Mouse (Mus musculus) midbrain, embryonic 15.5 days (tissue): ENCODE results near the gene Mta2. TPM values are rescaled to one million over a fixed set of nuclear protein-coding genes. Genes with fewer than 3 reads are reported as not detected.
A peak's percentile ranks its signal among the peaks of the same experiment; 100 is the strongest.

Experiments used
- ATAC-seq: fragments of 200-750 bp; cut with Nextera tagmentation; replicated peaks from 2 replicates; pipeline ENCODE4 v1.8.0; 2017; ENCODE audit warnings: moderate TSS enrichment
- H3K27ac ChIP-seq: fragments of 300-500 bp; sonication (generic); 2 replicates; pipeline ENCODE4 v1.5.1; 2015; ENCODE audit warnings: mild to moderate bottlenecking, inconsistent platforms
- H3K27me3 ChIP-seq: fragments of 300-500 bp; sonication (generic); replicated peaks from 2 replicates; pipeline ENCODE4 v1.6.1; 2015; ENCODE audit warnings: inconsistent platforms
- H3K36me3 ChIP-seq: fragments of 300-500 bp; sonication (generic); replicated peaks from 2 replicates; pipeline ENCODE4 v1.6.1; 2015; ENCODE audit warnings: inconsistent platforms
- H3K4me1 ChIP-seq: fragments of 300-500 bp; sonication (generic); 2 replicates; pipeline ENCODE4 v1.6.1; 2015; ENCODE audit warnings: inconsistent platforms
- H3K4me2 ChIP-seq: fragments of 300-500 bp; sonication (generic); 2 replicates; pipeline ENCODE4 v1.6.1; 2015; ENCODE audit warnings: inconsistent platforms, mild to moderate bottlenecking, moderate library complexity
- H3K4me3 ChIP-seq: fragments of 300-500 bp; sonication (generic); 2 replicates; pipeline ENCODE4 v1.5.1; 2015; ENCODE audit warnings: mild to moderate bottlenecking, inconsistent platforms
- H3K9ac ChIP-seq: fragments of 300-500 bp; sonication (generic); 2 replicates; pipeline ENCODE4 v1.6.1; 2015; ENCODE audit warnings: mild to moderate bottlenecking, inconsistent platforms
- H3K9me3 ChIP-seq: fragments of 300-500 bp; sonication (generic); 2 replicates; pipeline ENCODE4 v1.6.1; 2016; ENCODE audit warnings: inconsistent platforms
- WGBS: fragments of 180-500 bp; shearing (Covaris S2); methylation state at CpG from one replicate; pipeline ENCODE4 v1.1.7; 2015; ENCODE audit warnings: mixed read lengths; 5-methylcytosine and 5-hydroxymethylcytosine counted together
- polyA plus RNA-seq: library from polyadenylated mRNA; unstranded; fragments of >200 nt; fragmentation: Nextera tagmentation; extraction: Ambion mirVana; gene quantifications from 2 replicates; pipeline ENCODE4 v1.2.1, GENCODE M21; 2015

Mta2 gene
- polyA plus RNA-seq, 1 experiment from 2014 or later, result 121 TPM

DNA sequence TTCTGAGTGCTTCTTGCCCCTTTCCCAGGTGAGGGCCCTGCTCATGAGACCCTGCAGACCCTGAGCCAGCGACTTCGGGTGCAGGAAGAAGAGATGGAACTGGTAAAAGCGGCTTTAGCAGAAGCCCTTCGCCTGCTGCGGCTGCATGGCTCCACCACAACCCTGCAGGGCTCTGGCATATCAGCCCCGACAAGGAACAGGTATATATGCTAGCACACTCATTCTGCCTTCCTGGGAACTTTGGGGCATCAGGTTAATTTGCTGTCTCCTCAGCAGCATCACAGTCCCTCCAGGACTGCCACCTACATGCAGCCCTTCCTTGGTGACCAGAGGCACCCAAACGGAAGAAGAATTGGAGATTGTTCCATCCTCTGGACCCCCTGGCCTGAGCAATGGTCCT is 10.9 kb upstream of the Mta2 start:
- H3K36me3 ChIP-seq, result peaks cover 7% of the 10 kb centered on the region; the same call in 1 of the 2 replicates
- no peak overlapping the region for H3K9ac ChIP-seq
- no peak overlapping the region for H3K4me3 ChIP-seq
- WGBS, result 82% methylated on average over 7 of the region's 7 CpGs
- H3K4me1 ChIP-seq, result peaks cover 18% of the 10 kb centered on the region
- H3K27ac ChIP-seq, result no peak overlapping the region
- H3K27me3 ChIP-seq, result no peaks in the 10 kb centered on the region
- H3K9me3 ChIP-seq, result no peaks in the 10 kb centered on the region
- no peak for ATAC-seq
- no peak overlapping the region for H3K4me2 ChIP-seq

DNA sequence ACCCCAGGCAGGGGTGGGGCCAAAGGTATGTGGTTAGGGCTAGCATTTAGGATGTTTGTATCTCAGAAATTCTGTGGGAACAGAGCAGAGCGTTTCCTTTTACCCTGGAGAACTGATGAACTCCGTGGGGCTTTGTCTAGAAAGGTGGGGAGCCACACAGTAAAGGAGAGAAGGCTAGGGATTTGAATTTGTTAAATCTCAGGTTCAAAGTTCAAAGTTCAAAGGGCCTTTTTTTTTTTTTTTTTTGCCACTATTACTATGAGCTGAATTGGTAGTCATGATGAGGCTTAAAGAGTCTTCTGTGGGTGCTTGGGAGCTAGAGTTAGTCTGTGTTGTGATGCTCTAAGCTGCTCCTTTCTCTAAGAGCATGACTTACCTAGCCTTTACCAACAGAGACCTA is 4.9 kb upstream of the Mta2 start:
- Histone ChIP-seq H3K9ac (no peak overlapping the region), H3K36me3 (no peaks in the 10 kb centered on the region), H3K4me1 (peaks cover 11% of the 10 kb centered on the region; the same call in 1 of the 2 replicates), H3K27me3 (no peaks in the 10 kb centered on the region), H3K4me2 (no peak overlapping the region), H3K4me3 (no peak overlapping the region), H3K27ac (no peak overlapping the region), H3K9me3 (no peaks in the 10 kb centered on the region)
- WGBS, result 88% methylated on average over 2 of the region's 2 CpGs
- ATAC-seq, result no peak

DNA sequence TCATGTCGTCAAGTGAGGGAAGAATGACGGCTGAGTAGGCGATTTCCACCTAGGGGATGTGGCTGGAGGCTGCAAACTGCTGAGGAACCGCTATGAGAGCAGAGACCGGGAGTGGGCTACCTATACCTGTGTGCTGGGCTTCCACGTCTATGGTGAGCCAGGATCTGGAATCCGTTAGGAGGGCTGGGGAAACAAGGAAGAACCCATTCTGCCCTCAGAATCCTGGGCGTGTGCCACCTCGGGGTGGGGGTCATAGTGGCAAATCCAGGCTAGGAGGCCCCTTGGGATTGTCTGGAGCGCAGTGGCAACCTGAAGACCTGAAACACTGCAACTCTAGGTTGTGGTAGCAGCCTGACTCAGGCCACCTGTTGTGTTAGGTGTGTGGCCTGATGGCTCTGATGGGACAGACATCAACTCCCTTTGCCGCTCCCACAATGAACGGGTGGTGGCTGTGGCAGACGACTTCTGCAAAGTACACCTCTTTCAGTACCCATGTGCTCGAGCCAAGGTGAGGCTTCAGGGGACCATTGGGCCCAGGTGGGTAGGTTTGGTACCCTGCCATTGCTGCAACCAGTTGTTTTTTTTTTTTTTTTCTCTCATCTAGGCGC is 1.0 kb upstream of the Mta2 start:
- Histone ChIP-seq H3K9ac (peak overlapping the region; percentile 42; the same call in 1 of the 2 replicates), H3K9me3 (no peaks in the 10 kb centered on the region), H3K36me3 (peaks cover 10% of the 10 kb centered on the region; the same call in 1 of the 2 replicates), H3K4me2 (peak overlapping the region; percentile 55), H3K4me3 (peak overlapping the region; percentile 99; the same call in 1 of the 2 replicates), H3K4me1 (peaks cover 39% of the 10 kb centered on the region), H3K27me3 (no peaks in the 10 kb centered on the region), H3K27ac (no peak overlapping the region)
- 84% methylated on average over 15 of the region's 15 CpGs for WGBS
- no peak for ATAC-seq

DNA sequence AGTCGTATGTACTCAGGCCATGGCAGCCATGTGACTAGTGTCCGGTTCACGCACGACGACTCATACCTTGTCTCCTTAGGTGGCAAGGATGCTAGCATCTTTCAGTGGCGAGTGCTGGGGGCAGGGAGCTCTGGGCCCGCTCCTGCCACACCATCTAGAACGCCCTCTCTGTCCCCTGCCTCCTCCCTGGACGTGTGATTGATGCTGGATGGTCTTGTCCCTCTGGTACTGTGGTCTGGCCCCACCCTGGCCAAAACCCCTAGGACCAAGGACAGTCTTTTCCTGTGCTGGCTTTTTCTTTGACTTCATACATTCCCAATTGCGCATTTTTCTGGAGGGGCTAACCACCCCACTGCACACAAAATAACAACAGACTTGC is 550 bp upstream of the Mta2 start:
- Histone ChIP-seq H3K4me3 (peak overlapping the region; percentile 99), H3K9ac (peak overlapping the region; percentile 42), H3K4me2 (peak overlapping the region; percentile 55), H3K27me3 (no peaks in the 10 kb centered on the region), H3K36me3 (peaks cover 14% of the 10 kb centered on the region), H3K4me1 (peaks cover 39% of the 10 kb centered on the region), H3K9me3 (no peaks in the 10 kb centered on the region), H3K27ac (peak overlapping the region; percentile 94)
- peak; percentile 30 for ATAC-seq
- 31% methylated on average over 10 of the region's 10 CpGs for WGBS

DNA sequence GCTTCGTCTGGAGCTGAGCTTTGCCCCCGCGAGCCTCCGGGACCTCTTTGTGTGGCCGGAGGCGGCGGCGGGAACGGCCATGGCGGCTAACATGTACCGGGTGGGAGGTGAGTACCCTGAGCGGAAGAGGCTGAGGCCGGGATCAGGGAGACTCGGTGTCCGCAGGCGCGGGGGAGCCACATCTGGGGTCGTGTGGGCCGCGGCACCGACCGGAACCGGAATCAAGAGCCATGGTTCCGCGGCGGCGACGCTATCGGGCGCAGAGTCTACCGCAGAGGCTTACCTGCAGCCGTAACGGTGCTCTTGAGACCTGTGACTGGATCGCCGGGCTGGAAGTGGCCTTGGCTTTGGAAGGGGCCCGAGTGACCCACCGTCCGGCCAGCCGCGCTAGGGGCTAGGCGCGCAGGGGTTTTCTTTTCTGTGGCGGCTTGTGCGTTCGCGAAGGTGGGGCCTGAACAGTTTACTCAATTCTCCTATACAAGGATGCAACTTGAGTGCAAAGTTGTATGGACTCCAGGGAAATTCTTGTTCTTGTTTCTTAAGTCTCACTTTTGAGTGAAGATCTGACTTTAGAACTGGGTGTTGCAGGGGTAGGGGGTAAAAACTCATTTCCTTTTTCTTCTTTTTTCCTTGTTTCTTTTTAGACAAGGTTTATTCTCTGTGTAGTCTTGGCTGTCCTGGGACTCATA is 745 bp downstream of the Mta2 start:
- H3K9me3 ChIP-seq, result no peaks in the 10 kb centered on the region
- under 1% methylated on average over 46 of the region's 46 CpGs for WGBS
- peak overlapping the region; percentile 94 for H3K27ac ChIP-seq
- H3K4me2 ChIP-seq, result peak overlapping the region; percentile 55
- H3K36me3 ChIP-seq, result peaks cover 25% of the 10 kb centered on the region
- peak overlapping the region; percentile 99 for H3K4me3 ChIP-seq
- H3K27me3 ChIP-seq, result no peaks in the 10 kb centered on the region
- peaks cover 39% of the 10 kb centered on the region for H3K4me1 ChIP-seq
- peak overlapping the region; percentile 99 for H3K9ac ChIP-seq
- peak; percentile 78 for ATAC-seq

GRCm38 (mm10) chr19:8943047-8943446 is 1.4 kb downstream of the Mta2 start:
- no peak for ATAC-seq
- H3K36me3 ChIP-seq, result peaks cover 32% of the 10 kb centered on the region
- no peak overlapping the region for H3K27ac ChIP-seq
- H3K9ac ChIP-seq, result peak overlapping the region; percentile 99
- peaks cover 39% of the 10 kb centered on the region for H3K4me1 ChIP-seq
- H3K27me3 ChIP-seq, result no peaks in the 10 kb centered on the region
- WGBS, result 73% methylated on average over 2 of the region's 2 CpGs
- peak overlapping the region; percentile 55 for H3K4me2 ChIP-seq
- H3K4me3 ChIP-seq, result peak overlapping the region; percentile 99
- H3K9me3 ChIP-seq, result no peaks in the 10 kb centered on the region

DNA sequence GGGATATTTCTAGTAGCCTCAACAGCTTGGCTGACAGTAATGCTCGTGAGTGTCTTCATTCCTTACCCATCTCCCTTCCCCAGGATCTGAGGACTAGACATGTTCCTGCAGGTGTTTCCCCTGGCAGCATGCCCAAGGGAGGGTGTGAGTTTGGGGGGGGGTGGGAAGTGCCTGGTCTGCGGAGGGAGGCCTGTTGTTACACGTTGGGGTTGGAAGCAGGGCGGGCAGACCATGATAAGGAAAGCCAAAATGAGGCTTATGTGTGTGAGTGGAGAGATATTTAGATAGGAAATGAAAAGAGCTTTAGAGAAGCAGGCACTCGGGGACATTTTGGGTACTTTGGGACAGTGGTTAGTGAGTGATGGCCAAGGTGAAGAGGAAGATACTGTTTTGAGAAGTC is 2.4 kb downstream of the Mta2 start:
- H3K27me3 ChIP-seq, result no peaks in the 10 kb centered on the region
- H3K4me1 ChIP-seq, result peaks cover 39% of the 10 kb centered on the region
- 73% methylated on average over 5 of the region's 5 CpGs for WGBS
- H3K27ac ChIP-seq, result no peak overlapping the region
- peak overlapping the region; percentile 55 for H3K4me2 ChIP-seq
- H3K4me3 ChIP-seq, result no peak overlapping the region
- no peaks in the 10 kb centered on the region for H3K9me3 ChIP-seq
- H3K36me3 ChIP-seq, result peaks cover 42% of the 10 kb centered on the region
- H3K9ac ChIP-seq, result no peak overlapping the region
- ATAC-seq, result no peak

DNA sequence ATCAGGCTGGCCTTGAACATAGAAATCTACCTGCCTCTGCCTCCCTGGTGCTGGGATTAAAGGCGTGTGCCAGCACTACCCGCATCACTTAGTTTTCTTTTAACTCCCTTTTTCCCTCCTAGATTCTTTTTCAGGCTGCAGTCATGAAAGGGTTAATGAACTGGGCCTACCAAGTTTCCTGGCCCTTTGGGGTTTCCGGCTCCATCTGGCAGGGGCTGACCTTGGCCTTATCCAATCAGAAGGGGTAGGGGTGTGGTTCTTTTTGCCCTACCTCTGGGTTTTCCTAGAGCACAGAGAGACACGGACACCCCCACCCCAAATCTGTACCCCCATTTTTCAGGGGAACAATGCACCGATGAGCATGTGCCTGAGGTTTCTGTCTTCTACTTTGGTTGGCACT is 3.1 kb downstream of the Mta2 start:
- Histone ChIP-seq H3K4me2 (peak overlapping the region; percentile 28), H3K9me3 (no peaks in the 10 kb centered on the region), H3K27me3 (no peaks in the 10 kb centered on the region), H3K4me3 (peak overlapping the region; percentile 8; the same call in 1 of the 2 replicates), H3K27ac (no peak overlapping the region), H3K4me1 (peaks cover 39% of the 10 kb centered on the region), H3K9ac (no peak overlapping the region), H3K36me3 (peaks cover 46% of the 10 kb centered on the region)
- ATAC-seq, result no peak
- WGBS, result 37% methylated on average over 5 of the region's 5 CpGs

GRCm38 (mm10) chr19:8945251-8945650 is 3.6 kb downstream of the Mta2 start:
- no peak for ATAC-seq
- no peak overlapping the region for H3K9ac ChIP-seq
- peaks cover 46% of the 10 kb centered on the region for H3K36me3 ChIP-seq

GRCm38 (mm10) chr19:8946929-8947328 is 5.3 kb downstream of the Mta2 start:
- 96% methylated on average over 7 of the region's 7 CpGs for WGBS
- ATAC-seq, result no peak
- H3K4me3 ChIP-seq, result no peak overlapping the region
- no peak overlapping the region for H3K9ac ChIP-seq
- H3K4me1 ChIP-seq, result peaks cover 28% of the 10 kb centered on the region
- H3K27me3 ChIP-seq, result no peaks in the 10 kb centered on the region
- no peak overlapping the region for H3K4me2 ChIP-seq
- H3K9me3 ChIP-seq, result no peaks in the 10 kb centered on the region
- peaks cover 58% of the 10 kb centered on the region for H3K36me3 ChIP-seq
- H3K27ac ChIP-seq, result no peak overlapping the region

More at GRCm38 (mm10) chr19:8945251-8945650, 3.6 kb downstream of the Mta2 start:
- H3K4me2 ChIP-seq, result peak overlapping the region; percentile 28
- no peak overlapping the region for H3K27ac ChIP-seq
- H3K27me3 ChIP-seq, result no peaks in the 10 kb centered on the region
- peaks cover 39% of the 10 kb centered on the region for H3K4me1 ChIP-seq
- H3K4me3 ChIP-seq, result no peak overlapping the region
- no peaks in the 10 kb centered on the region for H3K9me3 ChIP-seq
- WGBS, result 87% methylated on average over 6 of the region's 6 CpGs

DNA sequence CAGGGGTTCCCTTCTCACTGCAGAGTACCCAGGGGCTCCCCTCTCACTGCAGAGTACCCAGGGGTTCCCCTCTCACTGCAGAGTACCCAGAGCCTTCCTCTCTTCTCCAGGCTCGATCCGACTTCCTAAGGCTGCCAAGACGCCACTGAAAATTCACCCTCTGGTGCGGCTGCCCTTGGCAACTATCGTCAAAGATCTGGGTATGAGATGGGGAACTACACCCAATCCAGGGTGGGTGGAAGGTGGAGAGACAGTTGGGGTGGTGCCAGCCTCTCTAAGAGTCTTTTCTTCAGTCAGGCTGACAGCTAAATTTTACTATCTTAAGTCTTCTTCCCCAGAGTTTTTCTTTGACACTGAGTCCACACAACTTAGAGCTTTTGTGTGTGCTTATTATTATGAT is 8.5 kb downstream of the Mta2 start:
- peaks cover 53% of the 10 kb centered on the region for H3K36me3 ChIP-seq
- WGBS, result 92% methylated on average over 5 of the region's 5 CpGs
- no peaks in the 10 kb centered on the region for H3K27me3 ChIP-seq
- no peak overlapping the region for H3K9ac ChIP-seq
- no peaks in the 10 kb centered on the region for H3K9me3 ChIP-seq
- no peak for ATAC-seq
- peaks cover 27% of the 10 kb centered on the region for H3K4me1 ChIP-seq
- no peak overlapping the region for H3K4me3 ChIP-seq
- H3K27ac ChIP-seq, result no peak overlapping the region
- H3K4me2 ChIP-seq, result no peak overlapping the region

- H3K4me3 ChIP-seq, result no peak overlapping the region
- no peaks in the 10 kb centered on the region for H3K27me3 ChIP-seq
- peaks cover 35% of the 10 kb centered on the region for H3K36me3 ChIP-seq
- WGBS, result 74% methylated on average over 9 of the region's 9 CpGs
- H3K27ac ChIP-seq, result peak overlapping the region; percentile 89
- no peak for ATAC-seq
- no peak overlapping the region for H3K9ac ChIP-seq
- H3K4me1 ChIP-seq, result peaks cover 31% of the 10 kb centered on the region
- H3K9me3 ChIP-seq, result no peaks in the 10 kb centered on the region
- no peak overlapping the region for H3K4me2 ChIP-seq
These were observed 10.6 kb downstream of the Mta2 start for GRCm38 (mm10) chr19:8952241-8952640.
